Mouse (Mus musculus): Measurements from ENCODE around the gene Lonp2.

Gene Lonp2

DNA sequence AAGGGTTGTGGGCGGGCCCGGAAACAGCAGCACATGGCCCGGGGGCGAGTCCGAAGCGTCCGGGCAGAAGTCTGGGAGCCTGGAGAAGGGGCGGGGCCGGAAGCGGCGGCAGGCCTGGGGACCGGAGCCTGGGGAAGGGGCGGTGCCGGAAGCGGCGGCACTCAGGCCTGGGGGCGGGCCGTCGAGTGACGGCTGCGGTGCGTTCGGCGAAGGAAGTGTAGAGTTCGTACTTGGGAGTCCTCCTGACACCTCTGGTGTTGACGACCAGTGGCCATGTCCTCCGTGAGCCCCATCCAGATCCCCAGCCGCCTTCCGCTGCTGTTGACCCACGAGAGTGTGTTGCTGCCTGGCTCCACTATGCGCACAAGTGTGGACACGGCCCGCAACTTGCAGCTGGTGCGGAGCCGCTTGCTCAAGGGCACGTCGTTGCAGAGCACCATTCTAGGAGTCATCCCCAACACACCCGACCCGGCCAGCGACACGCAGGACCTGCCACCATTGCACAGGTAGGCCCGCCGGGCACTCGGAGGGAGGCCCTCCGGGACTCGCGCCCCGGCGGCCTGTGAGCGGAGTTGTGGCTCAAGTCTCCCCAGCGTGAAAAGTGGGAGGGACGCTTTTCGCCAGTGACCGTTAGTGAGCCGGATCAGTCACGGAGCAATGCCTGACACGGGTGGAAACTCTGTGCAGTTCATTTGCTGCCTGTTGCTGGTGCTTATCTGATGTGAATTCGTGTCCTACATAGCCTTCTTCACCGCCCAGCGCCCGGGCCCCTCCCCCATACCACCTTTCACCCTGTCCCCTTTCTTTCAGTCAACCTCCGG, at the start of gene Lonp2:
Gene Lonp2 (plus strand): TSS at position 133 of the 821 bp plus-strand sequence.
- DNase-seq (ENCODE audit: low read depth, low spot score): peak; percentile 95

- no peak for DNase-seq (ENCODE audit: low read depth, low spot score)
Measured at GRCm38 (mm10) chr8:86577547-86577946, 46.3 kb upstream of the Lonp2 start.

DNA sequence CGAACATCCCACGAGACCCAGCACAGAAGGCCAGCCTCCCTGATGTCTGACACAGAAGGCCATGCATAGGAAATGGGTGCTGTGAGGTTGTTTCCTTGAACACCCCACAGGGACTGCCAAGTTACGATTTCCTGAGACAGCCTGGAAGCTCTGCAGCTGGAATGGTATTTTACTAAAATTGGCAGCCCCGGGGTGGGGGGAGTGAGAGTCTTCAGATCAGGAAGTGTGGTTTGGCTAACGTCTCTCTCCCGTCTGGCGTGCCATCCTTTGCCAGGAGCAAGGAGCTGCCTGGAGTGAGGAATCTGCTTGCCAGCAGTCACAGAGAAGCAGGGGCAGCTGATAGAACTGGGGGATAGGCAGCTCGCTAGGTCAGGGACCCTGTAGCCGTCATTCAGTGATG, 45.8 kb upstream of the Lonp2 start:
- no peak for DNase-seq (ENCODE audit: low read depth, low spot score)

- no peak for DNase-seq (ENCODE audit: low read depth, low spot score)
Measured at GRCm38 (mm10) chr8:86578693-86579092, 45.1 kb upstream of the Lonp2 start.

- DNase-seq (ENCODE audit: low read depth, low spot score): no peak
Measured at GRCm38 (mm10) chr8:86580458-86580857, 43.4 kb upstream of the Lonp2 start, which contains the start of gene Abcc12. Gene Abcc12, minus strand, starts transcription at chr8:86580686.

DNA sequence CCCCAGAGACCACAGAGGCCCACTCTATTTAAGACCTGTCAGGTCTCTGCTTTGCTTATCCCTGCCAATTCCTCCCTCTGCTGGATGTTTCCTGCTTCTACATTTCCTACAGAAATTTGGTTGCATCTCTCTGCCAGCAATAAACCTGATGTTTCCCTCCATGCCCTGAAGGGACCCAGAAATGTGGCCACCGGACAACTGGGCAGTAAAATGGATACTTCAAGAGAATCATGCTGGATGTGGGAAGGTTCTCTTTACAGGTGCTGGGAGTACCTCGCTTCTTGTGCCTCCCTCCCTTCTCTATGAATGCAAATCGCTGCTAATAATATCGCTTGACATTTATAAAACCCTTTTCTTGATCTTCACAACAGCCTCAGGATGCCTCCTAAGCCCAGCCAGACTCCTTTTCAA, 41.9 kb upstream of the Lonp2 start:
- DNase-seq (ENCODE audit: low read depth, low spot score): no peak

- DNase-seq (ENCODE audit: low read depth, low spot score): peak; percentile 58
Measured at GRCm38 (mm10) chr8:86585118-86585517, 38.7 kb upstream of the Lonp2 start.

DNA sequence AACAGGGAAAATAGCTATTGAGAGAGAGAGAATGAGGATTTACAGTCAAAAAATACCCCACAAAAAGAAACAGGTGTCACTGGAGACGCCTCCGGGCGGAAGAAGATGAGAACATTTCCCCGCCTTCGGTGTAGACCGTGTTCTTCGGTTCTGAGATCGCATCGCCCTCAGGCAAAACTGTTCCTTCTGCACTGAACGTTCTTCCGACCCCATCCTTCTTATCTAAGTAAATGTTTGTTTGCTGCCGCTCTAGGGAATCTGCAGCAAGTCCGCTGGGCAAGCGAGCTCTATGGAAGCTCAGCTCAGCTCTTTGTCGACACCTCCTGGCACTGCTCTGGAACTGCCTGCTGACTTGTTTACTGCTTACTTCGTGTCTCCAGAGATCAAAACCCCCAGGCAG, 38.3 kb upstream of the Lonp2 start:
- peak; percentile 69 for DNase-seq (ENCODE audit: low read depth, low spot score)

DNA sequence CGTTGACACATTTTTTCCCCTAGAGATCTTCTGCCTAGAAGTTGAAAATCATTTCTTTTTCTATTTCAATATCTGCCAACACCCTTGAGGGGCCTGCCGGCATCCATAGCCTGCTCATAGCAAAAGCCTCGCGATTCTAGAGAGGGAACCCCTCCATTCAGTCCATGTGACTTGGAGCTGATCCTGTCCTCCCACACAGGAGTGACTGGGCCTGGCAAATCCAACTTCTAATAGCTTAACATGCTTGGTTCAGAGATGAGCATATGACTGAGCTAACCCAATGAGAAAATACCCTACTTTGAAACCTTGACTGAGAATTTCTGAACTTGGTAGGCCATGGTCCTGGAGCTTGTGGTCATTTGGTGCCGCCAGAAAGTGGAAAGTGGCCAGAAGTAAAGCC, 37.8 kb upstream of the Lonp2 start:
- peak; percentile 17 for DNase-seq (ENCODE audit: low read depth, low spot score)

- no peak for DNase-seq (ENCODE audit: low read depth, low spot score)
Measured at GRCm38 (mm10) chr8:86586642-86587041, 37.2 kb upstream of the Lonp2 start.

- no peak for DNase-seq (ENCODE audit: low read depth, low spot score)
Measured at GRCm38 (mm10) chr8:86588338-86588737, 35.5 kb upstream of the Lonp2 start.

DNA sequence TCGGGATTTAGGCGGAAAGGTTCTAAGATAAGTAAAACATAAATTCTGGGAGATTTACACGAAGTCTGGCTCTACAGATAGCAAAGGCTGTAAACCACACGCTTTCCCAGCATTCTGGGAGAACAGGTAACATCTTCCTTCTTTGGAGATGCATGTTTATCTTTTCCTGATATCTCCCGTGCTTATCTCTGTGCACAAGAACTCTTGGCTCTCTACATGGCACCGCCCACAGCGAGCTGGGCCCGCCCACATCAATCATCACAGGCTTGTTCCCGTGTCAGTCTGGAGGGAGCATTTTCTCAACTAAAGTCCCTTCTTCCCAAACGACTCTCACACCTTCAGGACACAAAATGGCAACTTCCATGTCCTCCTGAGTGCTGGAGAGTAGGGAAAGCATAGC, 30.7 kb upstream of the Lonp2 start:
- DNase-seq (ENCODE audit: low read depth, low spot score): no peak

GRCm38 (mm10) chr8:86594159-86594796, 29.6 kb upstream of the Lonp2 start:
- no peak for DNase-seq (ENCODE audit: low read depth, low spot score)

- DNase-seq (ENCODE audit: low read depth, low spot score): no peak
Measured at GRCm38 (mm10) chr8:86595671-86596070, 28.2 kb upstream of the Lonp2 start.

DNA sequence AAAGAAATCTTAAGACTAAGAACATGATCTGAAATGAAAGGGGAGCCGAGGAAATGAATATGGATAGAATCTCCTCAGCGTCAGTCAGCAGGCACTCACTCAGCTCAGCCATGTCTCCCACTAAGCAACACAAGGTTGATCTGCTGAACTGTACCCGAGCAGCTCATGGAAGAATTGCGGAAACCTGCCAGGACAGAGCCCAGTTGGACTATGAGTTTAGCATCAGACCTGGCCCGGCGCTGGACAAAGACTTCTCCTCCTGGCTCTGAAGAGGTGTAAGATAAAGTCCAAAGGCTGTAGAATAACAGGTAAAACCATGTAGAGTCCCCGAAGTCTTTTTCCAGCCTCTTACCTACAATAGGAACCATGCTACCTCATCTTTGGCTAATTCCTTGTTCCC, 26.2 kb upstream of the Lonp2 start:
- DNase-seq (ENCODE audit: low read depth, low spot score): no peak

DNA sequence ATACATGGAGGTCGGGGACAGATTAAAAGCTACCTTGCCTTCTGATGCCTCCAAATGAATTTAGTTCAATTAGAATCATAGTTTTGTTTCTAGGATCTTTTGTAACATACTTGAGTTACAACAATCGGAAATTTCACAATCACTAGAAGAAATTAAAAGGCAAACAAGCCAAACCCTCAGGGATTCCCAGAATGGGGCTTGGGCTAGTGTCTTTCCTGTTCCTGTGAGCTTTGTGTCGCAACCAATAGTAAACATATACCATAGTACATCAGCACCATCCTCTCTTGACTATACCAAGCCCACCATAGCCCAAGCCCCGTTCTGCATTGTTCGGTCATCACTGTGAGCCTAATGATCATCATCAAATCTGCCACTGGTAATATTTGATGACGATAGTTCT, 24.5 kb upstream of the Lonp2 start:
- DNase-seq (ENCODE audit: low read depth, low spot score): no peak

DNA sequence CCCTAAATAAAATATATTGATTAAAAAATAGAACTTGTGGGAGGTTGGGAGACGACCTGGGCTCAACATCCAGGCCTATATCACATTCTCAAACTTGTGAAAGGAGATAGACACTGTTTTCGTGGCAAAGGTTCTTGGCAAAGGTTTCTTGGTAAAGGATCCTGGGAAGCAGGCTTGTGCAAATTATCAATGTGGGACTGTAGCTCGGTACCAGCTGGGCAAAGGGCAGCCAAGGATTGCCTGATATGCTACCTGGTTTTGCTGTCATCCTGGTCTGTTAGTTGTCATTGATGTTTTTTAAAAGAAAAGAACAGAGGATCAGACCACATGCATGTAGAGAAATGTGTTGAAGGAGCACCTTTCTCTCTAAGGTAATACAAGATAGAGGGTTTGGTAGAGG, 23.5 kb upstream of the Lonp2 start:
- DNase-seq (ENCODE audit: low read depth, low spot score): no peak

DNA sequence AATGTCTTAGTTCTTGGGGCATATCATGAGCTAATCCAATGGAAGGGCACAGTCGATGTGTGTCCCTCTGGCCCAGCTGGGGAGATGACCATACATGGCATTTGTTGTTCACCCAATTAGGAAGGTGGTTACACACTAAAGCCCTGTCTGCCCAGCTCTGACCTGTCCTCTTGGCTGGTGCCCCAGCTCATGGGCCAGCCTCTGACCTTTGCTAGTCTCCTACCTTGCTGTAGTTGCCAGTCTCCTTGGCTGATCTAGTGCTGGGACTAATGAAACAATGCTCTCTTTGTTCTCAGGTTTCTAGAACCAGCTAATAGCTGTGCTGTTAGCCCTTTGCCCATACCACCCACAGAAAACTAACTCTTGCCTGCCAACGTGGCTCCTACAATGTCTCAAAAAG, 20.7 kb upstream of the Lonp2 start:
- no peak for DNase-seq (ENCODE audit: low read depth, low spot score)

- DNase-seq (ENCODE audit: low read depth, low spot score): no peak
Measured at GRCm38 (mm10) chr8:86604676-86605075, 19.2 kb upstream of the Lonp2 start.

DNA sequence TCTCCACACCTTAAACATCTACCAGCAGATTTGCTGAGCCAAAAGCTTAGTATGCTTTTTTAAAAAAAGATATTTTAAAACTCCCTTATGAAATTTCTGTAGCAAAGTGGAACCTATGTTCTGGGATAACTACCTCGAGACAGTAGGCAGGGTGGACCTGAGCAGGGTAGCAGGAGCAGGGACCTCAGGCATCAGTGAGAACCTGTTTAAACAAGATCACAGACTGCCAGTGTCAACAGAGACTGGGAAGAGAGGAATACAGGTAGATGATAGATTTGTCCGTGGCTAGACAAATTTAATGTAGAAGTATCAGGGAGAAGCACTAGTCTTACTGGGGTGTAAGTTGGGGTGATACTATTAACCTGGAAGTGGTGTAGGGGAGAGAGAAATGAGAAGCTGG, 10.0 kb upstream of the Lonp2 start:
- no peak for DNase-seq (ENCODE audit: low read depth, low spot score)

GRCm38 (mm10) chr8:86615095-86615769, 8.6 kb upstream of the Lonp2 start:
- DNase-seq (ENCODE audit: low read depth, low spot score): no peak

- DNase-seq (ENCODE audit: low read depth, low spot score): no peak
Measured at GRCm38 (mm10) chr8:86617759-86618387, 6.0 kb upstream of the Lonp2 start.
